Mouse (Mus musculus) myocyte (in vitro differentiated cells): Measurements from ENCODE around the gene Cfc1. TPM values are rescaled to one million over a fixed set of nuclear protein-coding genes. Genes with fewer than 3 reads are reported as not detected.

Experiments used
- H3K27me3 ChIP-seq: one replicate; pipeline ENCODE4 v1.6.1; 2011; ENCODE audit not compliant: control insufficient read depth, insufficient read depth, insufficient read length
- H3K36me3 ChIP-seq: one replicate; pipeline ENCODE4 v1.6.1; 2011; ENCODE audit not compliant: control insufficient read depth, insufficient read depth
- H3K4me2 ChIP-seq: one replicate; pipeline ENCODE4 v1.6.1; 2011; ENCODE audit warnings: low read depth, control low read depth
- H3K4me3 ChIP-seq: one replicate; pipeline ENCODE4 v1.5.1; 2011; ENCODE audit warnings: mild to moderate bottlenecking, control low read depth, moderate library complexity
- H3K79me2 ChIP-seq: one replicate; pipeline ENCODE4 v1.6.1; 2011; ENCODE audit not compliant: control insufficient read depth, insufficient read depth
- H3ac ChIP-seq: one replicate; pipeline ENCODE4 v1.6.1; 2011; ENCODE audit not compliant: control insufficient read depth, insufficient read length
- CEBPB ChIP-seq: IDR thresholded peaks from 2 replicates; pipeline ENCODE4 v1.6.1; 2011; ENCODE audit warnings: mild to moderate bottlenecking, moderate library complexity; ENCODE audit not compliant: poor library complexity, insufficient read depth, severe bottlenecking
- E2F4 ChIP-seq: IDR thresholded peaks from one replicate; pipeline ENCODE4 v1.6.1; 2011; ENCODE audit warnings: mild to moderate bottlenecking, control low read depth, moderate library complexity; ENCODE audit not compliant: insufficient read depth
- MAX ChIP-seq: IDR thresholded peaks from one replicate; pipeline ENCODE4 v1.6.1; 2011; ENCODE audit warnings: low read depth, mild to moderate bottlenecking, control low read depth
- MYOD1 ChIP-seq, 3 experiments: IDR thresholded peaks; one replicate each; pipeline ENCODE4 v1.6.1; 2011; ENCODE audit warnings: control low read depth in 2 of 3, low read depth in 2 of 3, mild to moderate bottlenecking in 2 of 3, moderate library complexity in 1 of 3; ENCODE audit not compliant: insufficient read length in 2 of 3, control insufficient read depth in 1 of 3
- MYOG ChIP-seq, 3 experiments: IDR thresholded peaks; one replicate each; pipeline ENCODE4 v1.6.1; 2011; ENCODE audit warnings: control low read depth in 2 of 3, low read depth in 2 of 3, mild to moderate bottlenecking in 2 of 3; ENCODE audit not compliant: insufficient read length in 2 of 3, control insufficient read depth in 1 of 3, insufficient read depth in 1 of 3
- POLR2A ChIP-seq: IDR thresholded peaks from one replicate; pipeline ENCODE4 v1.6.1; 2011; ENCODE audit warnings: low read depth, mild to moderate bottlenecking, control low read depth, moderate library complexity; ENCODE audit not compliant: insufficient read length
- POLR2AphosphoS2 ChIP-seq: IDR thresholded peaks from one replicate; pipeline ENCODE4 v1.6.1; 2011; ENCODE audit warnings: low read depth, control low read depth; ENCODE audit not compliant: insufficient read length
- REST ChIP-seq: IDR thresholded peaks from one replicate; pipeline ENCODE4 v1.6.1; 2011; ENCODE audit warnings: mild to moderate bottlenecking, control low read depth, moderate library complexity; ENCODE audit not compliant: insufficient read depth, insufficient read length
- SRF ChIP-seq: IDR thresholded peaks from one replicate; pipeline ENCODE4 v1.6.1; 2011; ENCODE audit warnings: low read depth; ENCODE audit not compliant: control insufficient read depth, insufficient read length
- TCF12 ChIP-seq: IDR thresholded peaks from one replicate; pipeline ENCODE4 v1.6.1; 2011; ENCODE audit warnings: mild to moderate bottlenecking, control low read depth; ENCODE audit not compliant: poor library complexity, insufficient read depth, severe bottlenecking
- TCF3 ChIP-seq: IDR thresholded peaks from one replicate; pipeline ENCODE4 v1.6.1; 2011; ENCODE audit warnings: low read depth, control low read depth; ENCODE audit not compliant: insufficient read length
- USF1 ChIP-seq: IDR thresholded peaks from one replicate; pipeline ENCODE4 v1.6.1; 2011; ENCODE audit warnings: low read depth, mild to moderate bottlenecking, control low read depth, moderate library complexity
- polyA plus RNA-seq: library from polyadenylated mRNA; unstranded; fragments of >200 nt; fragmentation: generic; extraction: Trizol; gene quantifications from one replicate; pipeline ENCODE4 v1.2.1, GENCODE M21; 2012; ENCODE audit warnings: missing spikeins

The Cfc1 gene
- polyA plus RNA-seq, 1 experiment: not detected

- no peaks in the 10 kb centered on the region for H3K36me3 ChIP-seq
- no peak overlapping the region for H3ac ChIP-seq
- H3K79me2 ChIP-seq: no peaks in the 10 kb centered on the region
- H3K4me3 ChIP-seq: no peak overlapping the region
- no peak for TF ChIP-seq MYOG (IDR thresholded peaks at IDR 0.05; ENCODE audit: control insufficient read depth in 1 of 3, insufficient read depth in 1 of 3, insufficient read length in 2 of 3, low read depth in 2 of 3)
- TF ChIP-seq MAX: no peak
- TF ChIP-seq SRF: no peak
- TF ChIP-seq TCF12: no peak
- no peak for TF ChIP-seq TCF3
- no peak for TF ChIP-seq MYOD1 (IDR thresholded peaks at IDR 0.05; ENCODE audit: control insufficient read depth in 1 of 3, insufficient read length in 2 of 3, low read depth in 2 of 3)
- TF ChIP-seq REST: no peak
- TF ChIP-seq CEBPB: no peak
- TF ChIP-seq POLR2AphosphoS2: no peak
- TF ChIP-seq POLR2A: no peak
- no peak overlapping the region for H3K4me2 ChIP-seq
- H3K27me3 ChIP-seq: peaks cover 25% of the 10 kb centered on the region
These were observed 1.5 kb downstream of the Cfc1 start for GRCm38 (mm10) chr1:34536767-34537485.

GRCm38 (mm10) chr1:34547074-34547473, 11.6 kb downstream of the Cfc1 start:
- no peak overlapping the region for H3ac ChIP-seq
- no peak for TF ChIP-seq TCF12
- H3K79me2 ChIP-seq: no peaks in the 10 kb centered on the region
- no peak overlapping the region for H3K4me3 ChIP-seq
- no peak overlapping the region for H3K4me2 ChIP-seq
- H3K27me3 ChIP-seq: no peaks in the 10 kb centered on the region
- no peaks in the 10 kb centered on the region for H3K36me3 ChIP-seq

GRCm38 (mm10) chr1:34553690-34554089, 18.2 kb downstream of the Cfc1 start:
- H3K4me2 ChIP-seq: no peak overlapping the region
- H3K36me3 ChIP-seq: no peaks in the 10 kb centered on the region
- TF ChIP-seq SRF (no peak), POLR2AphosphoS2 (no peak), E2F4 (no peak)
- H3ac ChIP-seq: no peak overlapping the region
- no peak overlapping the region for H3K4me3 ChIP-seq
- H3K79me2 ChIP-seq: no peaks in the 10 kb centered on the region
- H3K27me3 ChIP-seq: no peaks in the 10 kb centered on the region

GRCm38 (mm10) chr1:34554275-34554674, 18.8 kb downstream of the Cfc1 start:
- no peak overlapping the region for H3K4me3 ChIP-seq
- no peaks in the 10 kb centered on the region for H3K27me3 ChIP-seq
- H3K36me3 ChIP-seq: no peaks in the 10 kb centered on the region
- no peaks in the 10 kb centered on the region for H3K79me2 ChIP-seq
- TF ChIP-seq MYOG (IDR thresholded peaks at IDR 0.05; ENCODE audit: control insufficient read depth in 1 of 3, insufficient read depth in 1 of 3, insufficient read length in 2 of 3, low read depth in 2 of 3) (no peak), MAX (no peak), USF1 (no peak), SRF (no peak), POLR2A (no peak), TCF12 (no peak), MYOD1 (IDR thresholded peaks at IDR 0.05; ENCODE audit: control insufficient read depth in 1 of 3, insufficient read length in 2 of 3, low read depth in 2 of 3) (no peak)
- H3K4me2 ChIP-seq: no peak overlapping the region
- no peak overlapping the region for H3ac ChIP-seq

GRCm38 (mm10) chr1:34560843-34561242, 25.4 kb downstream of the Cfc1 start, which contains the start of gene Prss40:
Prss40 (minus strand) TSS chr1:34560943.
- Histone ChIP-seq H3K27me3 (no peaks in the 10 kb centered on the region), H3K79me2 (no peaks in the 10 kb centered on the region), H3K4me2 (no peak within 1 kb of the TSS), H3K36me3 (no peaks in the 10 kb centered on the region), H3K4me3 (no peak within 1 kb of the TSS), H3ac (no peak within 1 kb of the TSS)
- TF ChIP-seq USF1 (no peak), E2F4 (no peak), TCF12 (no peak), POLR2AphosphoS2 (no peak), MYOG (IDR thresholded peaks at IDR 0.05; ENCODE audit: control insufficient read depth in 1 of 3, insufficient read depth in 1 of 3, insufficient read length in 2 of 3, low read depth in 2 of 3) (no peak), MAX (no peak)

GRCm38 (mm10) chr1:34564383-34565045, 29.1 kb downstream of the Cfc1 start:
- Histone ChIP-seq H3K27me3 (no peaks in the 10 kb centered on the region), H3K4me2 (no peak overlapping the region), H3K4me3 (no peak overlapping the region), H3K79me2 (no peaks in the 10 kb centered on the region), H3K36me3 (no peaks in the 10 kb centered on the region), H3ac (no peak overlapping the region)
- TF ChIP-seq POLR2AphosphoS2 (no peak), MYOG (IDR thresholded peaks at IDR 0.05; ENCODE audit: control insufficient read depth in 1 of 3, insufficient read depth in 1 of 3, insufficient read length in 2 of 3, low read depth in 2 of 3) (no peak), MYOD1 (IDR thresholded peaks at IDR 0.05; ENCODE audit: control insufficient read depth in 1 of 3, insufficient read length in 2 of 3, low read depth in 2 of 3) (no peak), USF1 (no peak), TCF3 (no peak), CEBPB (no peak), REST (no peak), SRF (no peak), TCF12 (no peak)
